Mouse (Mus musculus): ENCODE data around the gene Vmn2r124. TPM values are rescaled to one million over a fixed set of nuclear protein-coding genes. Genes with fewer than 3 reads are reported as not detected.
"Not testable (repeated sequence)": the region's sequence is repeated elsewhere in the genome, so short reads cannot be mapped to it uniquely, and the experiment has no call there.

Vmn2r124 gene
- 0.01 TPM in 1 of 2 replicates, not detected in the other for polyA plus RNA-seq (2016; fragmentation: Nextera tagmentation; extraction: Ambion mirVana)

DNA sequence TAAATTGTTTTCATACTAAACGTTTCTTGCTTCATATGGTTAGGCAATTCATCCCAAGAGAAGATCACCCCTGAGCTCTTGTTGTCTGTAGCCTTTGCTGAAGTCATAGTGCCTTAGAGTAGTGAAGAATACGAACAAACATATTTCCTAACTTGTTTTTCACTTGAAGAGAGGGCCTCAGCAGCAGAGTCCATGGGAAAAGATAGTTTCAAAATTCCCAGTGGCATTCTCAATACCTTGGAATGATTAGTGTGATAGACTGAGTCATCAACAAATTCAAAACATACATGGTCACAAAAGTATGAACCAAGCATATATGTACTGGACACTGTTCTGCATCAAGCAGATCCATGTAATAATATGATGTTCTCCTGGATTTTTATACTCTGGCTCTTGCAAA, at the start of gene Vmn2r124:
Vmn2r124 (plus strand) TSS at position 301 of the 400 bp plus-strand sequence.
- H3K4me3 ChIP-seq = no peak within 1 kb of the TSS
- H3K27me3 ChIP-seq (ENCODE audit: insufficient read depth, poor library complexity, severe bottlenecking) = no peaks in the 10 kb centered on the region
- no peaks in the 10 kb centered on the region for H3K36me3 ChIP-seq
- H3K27ac ChIP-seq = no peak within 1 kb of the TSS
- H3K9me3 ChIP-seq = no peaks in the 10 kb centered on the region
- 60% methylated on average over 2 of the region's 2 CpGs for WGBS
- H3K4me1 ChIP-seq (replicated peaks) = no peaks in the 10 kb centered on the region
- DNase-seq (ENCODE audit: low spot score) = no peak

DNA sequence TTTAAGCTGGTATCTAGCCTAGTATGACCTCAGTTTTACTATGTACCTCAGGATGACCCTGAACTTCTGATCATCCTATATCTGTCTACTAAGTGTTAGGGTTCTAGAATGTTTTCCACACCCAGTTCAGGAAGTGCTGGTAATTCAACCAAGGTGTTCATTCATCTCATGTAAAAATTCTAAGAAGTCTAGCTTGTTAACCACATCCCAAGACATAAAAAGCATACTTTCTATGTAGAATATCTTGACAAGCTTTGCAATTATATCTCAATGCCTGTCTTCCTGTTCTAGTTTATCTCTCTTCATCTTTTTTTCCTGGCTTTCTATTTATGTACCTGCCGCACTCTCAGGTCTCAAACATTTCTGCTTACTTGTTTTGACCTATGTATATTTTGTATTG, 44.5 kb upstream of the Vmn2r124 start:
- no peaks in the 10 kb centered on the region for H3K27me3 ChIP-seq (ENCODE audit: insufficient read depth, poor library complexity, severe bottlenecking)
- H3K36me3 ChIP-seq = no peaks in the 10 kb centered on the region
- 0 out of 2 replicates have a peak, but pooled peaks cover 4% of the 10 kb centered on the region for H3K9me3 ChIP-seq
- H3K4me3 ChIP-seq = no peak overlapping the region
- 94% methylated on average over 1 of the region's 1 CpGs for WGBS
- no peak overlapping the region for H3K27ac ChIP-seq
- no peak for DNase-seq (ENCODE audit: low spot score)
- H3K4me1 ChIP-seq (replicated peaks) = no peaks in the 10 kb centered on the region

DNA sequence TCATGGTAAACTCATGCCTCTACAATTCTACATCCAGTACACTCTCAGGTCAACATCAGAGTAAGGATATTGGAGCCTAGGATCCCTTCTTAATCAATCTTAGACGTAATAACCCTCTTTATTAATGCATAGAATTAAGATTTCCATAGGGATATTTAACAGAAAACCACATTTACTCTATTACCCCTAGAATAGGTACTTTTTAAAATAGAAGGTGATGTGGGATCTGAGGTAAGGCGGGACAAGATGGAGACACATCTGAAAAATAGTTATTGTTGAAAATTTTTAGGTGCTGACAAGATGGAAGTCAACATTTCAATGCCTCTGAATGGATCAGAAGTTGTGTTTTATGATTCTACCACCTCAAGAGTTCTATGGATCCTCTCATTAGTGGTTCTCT, 27.8 kb upstream of the Vmn2r124 start, which contains the start of gene Fpr-rs4:
Fpr-rs4 (plus strand) TSS at position 301 of the 400 bp plus-strand sequence.
- Histone ChIP-seq H3K9me3 (peaks cover 5% of the 10 kb centered on the region; the same call in 1 of the 2 replicates), H3K4me3 (no peak within 1 kb of the TSS), H3K4me1 (replicated peaks) (no peaks in the 10 kb centered on the region), H3K27me3 (ENCODE audit: insufficient read depth, poor library complexity, severe bottlenecking) (no peaks in the 10 kb centered on the region), H3K27ac (no peak within 1 kb of the TSS), H3K36me3 (no peaks in the 10 kb centered on the region)
- 74% methylated on average over 2 of the region's 2 CpGs for WGBS
- DNase-seq (ENCODE audit: low spot score) = no peak

DNA sequence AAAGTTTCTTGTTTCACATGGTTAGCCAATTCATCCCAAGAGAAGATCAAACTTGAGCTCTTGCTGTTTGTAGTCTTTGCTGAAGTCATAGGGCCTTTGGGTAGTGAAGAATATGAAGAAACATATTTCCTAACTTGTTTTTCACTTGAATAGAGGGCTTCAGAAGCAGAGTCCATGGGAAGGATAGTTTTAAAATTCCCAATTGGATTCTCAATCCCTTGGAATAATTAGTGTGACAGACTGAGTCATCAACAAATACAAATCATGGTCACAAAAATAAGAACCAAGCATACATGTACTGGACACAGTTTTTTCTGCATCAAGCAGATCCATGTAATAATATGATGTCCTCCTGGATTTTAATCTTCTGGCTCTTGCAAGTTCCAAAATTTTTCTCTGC, 35.5 kb downstream of the Vmn2r124 start, which contains the start of gene Vmn2r91:
Vmn2r91 (plus strand) TSS at position 301 of the 400 bp plus-strand sequence.
- not testable (repeated sequence) for H3K9me3 ChIP-seq; H3K36me3 ChIP-seq; H3K4me3 ChIP-seq; H3K27me3 ChIP-seq (ENCODE audit: insufficient read depth, poor library complexity, severe bottlenecking); H3K27ac ChIP-seq; DNase-seq (ENCODE audit: low spot score); H3K4me1 ChIP-seq (replicated peaks)

DNA sequence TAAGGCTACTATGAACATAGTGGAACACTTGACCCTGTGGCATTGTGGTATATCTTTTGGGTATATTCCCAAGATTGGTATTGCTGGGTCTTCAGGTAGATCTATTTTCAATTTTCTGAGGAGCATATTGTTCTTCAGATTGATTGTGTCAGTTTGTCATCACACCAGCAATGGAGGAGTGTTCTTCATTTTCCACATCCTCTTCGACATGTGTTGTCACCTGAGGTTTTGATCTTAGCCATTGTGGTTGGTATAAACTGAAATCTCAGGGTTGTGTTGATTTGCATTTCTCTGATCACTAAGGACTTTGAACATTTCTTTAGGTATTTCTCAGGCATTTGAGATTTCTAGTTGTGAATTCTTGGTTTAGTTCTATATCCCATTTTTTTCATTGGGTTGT, 46.4 kb downstream of the Vmn2r124 start:
- not testable (repeated sequence) for H3K27ac ChIP-seq; H3K27me3 ChIP-seq (ENCODE audit: insufficient read depth, poor library complexity, severe bottlenecking); H3K36me3 ChIP-seq; H3K4me3 ChIP-seq; DNase-seq (ENCODE audit: low spot score); H3K4me1 ChIP-seq (replicated peaks); H3K9me3 ChIP-seq
- 68% methylated on average over 1 of the region's 1 CpGs for WGBS

DNA sequence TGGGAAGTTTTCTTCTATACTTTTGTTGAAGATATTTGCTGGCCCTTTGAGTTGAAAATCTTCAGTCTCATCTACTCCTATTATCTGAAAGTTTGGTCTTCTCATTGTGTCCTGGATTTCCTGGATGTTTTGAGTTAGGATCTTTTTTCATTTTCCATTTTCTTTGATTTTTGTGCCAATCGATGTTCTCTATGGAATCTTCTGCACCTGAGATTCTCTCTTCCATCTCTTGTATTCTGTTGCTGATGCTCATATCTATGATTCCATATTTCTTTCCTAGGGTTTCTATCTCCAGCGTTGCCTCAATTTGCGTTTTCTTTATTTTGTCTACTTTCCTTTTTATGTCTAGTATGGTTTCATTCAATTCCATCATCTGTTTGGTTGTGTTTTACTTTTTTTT, 53.0 kb downstream of the Vmn2r124 start:
- H3K4me1 ChIP-seq (replicated peaks); H3K27me3 ChIP-seq (ENCODE audit: insufficient read depth, poor library complexity, severe bottlenecking); H3K36me3 ChIP-seq; H3K4me3 ChIP-seq; DNase-seq (ENCODE audit: low spot score); H3K27ac ChIP-seq: not testable (repeated sequence)
- 81% methylated on average over 3 of the region's 3 CpGs for WGBS
- peaks cover 14% of the 10 kb centered on the region; the same call in 1 of the 2 replicates for H3K9me3 ChIP-seq

Other genes with a start within 250 kb of the Vmn2r124 start
- gene Spaca6, start 222.3 kb upstream of the Vmn2r124 start, polyA plus RNA-seq (2016; fragmentation: Nextera tagmentation; extraction: Ambion mirVana) = 43.9 and 44.2 TPM in 2 replicates
- 0.63 and 1.2 TPM in 2 replicates for gene Has1, start 194.2 kb upstream of the Vmn2r124 start, polyA plus RNA-seq (2016; fragmentation: Nextera tagmentation; extraction: Ambion mirVana)
- not detected in 2 replicates for gene Fpr1, start 165.5 kb upstream of the Vmn2r124 start, polyA plus RNA-seq (2016; fragmentation: Nextera tagmentation; extraction: Ambion mirVana)
- gene Fpr2, start 161.6 kb upstream of the Vmn2r124 start, polyA plus RNA-seq (2016; fragmentation: Nextera tagmentation; extraction: Ambion mirVana) = not detected in 2 replicates
- gene Fpr3, start 161.6 kb upstream of the Vmn2r124 start, polyA plus RNA-seq (2016; fragmentation: Nextera tagmentation; extraction: Ambion mirVana) = not detected in 2 replicates
- gene Fpr-rs4, start 27.7 kb upstream of the Vmn2r124 start, polyA plus RNA-seq (2016; fragmentation: Nextera tagmentation; extraction: Ambion mirVana) = not detected in 2 replicates
- gene Vmn2r91, start 35.6 kb downstream of the Vmn2r124 start, polyA plus RNA-seq (2016; fragmentation: Nextera tagmentation; extraction: Ambion mirVana) = not detected in 2 replicates
- not detected in 2 replicates for gene Vmn2r92, start 102.5 kb downstream of the Vmn2r124 start, polyA plus RNA-seq (2016; fragmentation: Nextera tagmentation; extraction: Ambion mirVana)
- gene Vmn2r94, start 228.3 kb downstream of the Vmn2r124 start, polyA plus RNA-seq (2016; fragmentation: Nextera tagmentation; extraction: Ambion mirVana) = not detected in 2 replicates
- not detected in 2 replicates for gene Vmn2r93, start 248.7 kb downstream of the Vmn2r124 start, polyA plus RNA-seq (2016; fragmentation: Nextera tagmentation; extraction: Ambion mirVana)